Mouse (Mus musculus): ENCODE data around the gene Zfp541. TPM values are rescaled to one million over a fixed set of nuclear protein-coding genes. Genes with fewer than 3 reads are reported as not detected.

Gene Zfp541
- 0.11 and 0.13 TPM in 2 replicates for polyA plus RNA-seq (2012; rRNA removed)

DNA sequence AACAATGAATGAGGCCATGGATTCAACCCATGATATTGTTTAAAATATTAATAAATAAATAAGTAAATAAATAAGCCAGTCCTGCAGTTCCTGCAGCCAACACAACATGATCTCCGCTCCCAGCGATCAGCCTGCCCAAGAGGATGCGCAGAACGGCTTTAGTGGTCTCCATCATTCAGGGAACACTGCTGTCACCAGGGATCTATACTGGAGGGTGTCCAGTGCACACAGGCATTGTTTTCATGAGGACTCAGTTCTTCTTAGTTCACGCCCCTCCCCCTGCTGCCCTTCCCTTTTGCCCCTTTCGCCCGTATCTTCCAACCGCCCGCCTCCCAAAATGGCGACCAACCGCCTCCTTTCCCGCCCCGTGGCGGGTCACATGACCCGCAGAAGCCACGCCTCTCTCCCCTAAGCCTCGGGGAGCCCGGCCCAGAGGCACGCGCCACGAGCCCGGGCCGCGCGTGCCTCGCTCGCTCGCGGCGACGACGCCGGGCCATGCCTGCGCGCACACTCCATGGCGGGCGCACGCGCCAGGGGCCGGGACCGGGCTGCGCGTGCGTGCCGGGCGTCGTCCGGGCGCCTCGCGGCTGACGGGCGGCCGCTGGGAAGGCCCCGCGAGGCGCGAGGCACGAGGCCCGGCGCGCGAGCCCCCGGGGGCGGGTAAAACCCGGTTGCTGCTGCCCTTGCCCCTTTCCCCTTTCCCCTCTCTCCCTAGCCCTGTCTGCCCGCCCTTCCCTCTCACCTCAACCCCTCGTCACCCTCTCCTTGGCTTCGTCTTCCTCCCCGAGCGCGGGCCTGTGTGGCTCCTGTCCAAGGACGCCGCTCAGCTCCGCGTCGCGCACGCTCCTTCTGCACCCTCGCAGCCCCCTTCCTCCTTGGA is at the start of gene Zfp541:
Zfp541 (plus strand) TSS at position 596 of the 880 bp plus-strand sequence.

DNA sequence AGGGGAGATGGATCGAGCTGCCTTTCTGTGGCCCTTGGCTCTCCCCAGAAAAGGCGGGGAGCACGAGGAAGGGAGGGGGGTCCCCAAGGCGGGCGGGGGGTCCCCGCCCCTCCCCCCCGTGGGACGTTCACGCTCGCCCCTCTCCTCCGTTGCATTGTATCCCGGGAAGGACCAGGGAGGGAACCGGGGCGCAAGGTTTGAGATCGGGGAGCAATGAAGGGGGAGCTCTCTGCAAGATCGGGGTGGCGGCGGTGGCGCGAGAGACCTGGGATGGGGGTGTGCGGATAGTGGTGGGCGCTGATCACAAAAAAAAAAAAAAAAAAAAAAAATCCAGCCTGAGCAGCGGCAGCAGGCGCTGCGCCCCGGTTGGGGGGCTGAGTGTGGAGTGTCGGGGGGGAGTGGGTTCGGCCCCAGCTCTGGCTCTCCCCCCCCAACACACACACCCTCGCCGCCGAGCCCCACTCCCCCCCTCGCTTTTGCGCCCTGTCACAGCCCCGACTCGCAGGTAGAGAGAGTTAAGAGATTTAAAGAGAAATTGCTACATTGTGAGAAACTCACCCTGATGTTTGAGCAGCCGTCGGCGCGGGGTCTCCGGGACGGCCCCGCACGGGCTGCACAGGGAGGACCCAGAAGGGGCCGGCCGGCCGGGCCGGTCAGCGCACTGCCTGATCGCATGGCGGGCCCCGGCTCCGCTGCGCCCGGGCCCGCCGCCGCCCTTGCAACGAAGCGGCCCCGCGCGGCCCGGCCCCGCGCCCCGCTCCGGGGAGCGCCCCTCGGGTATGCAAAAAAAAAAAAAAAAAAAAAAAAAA is 14.1 kb upstream of the Zfp541 start, which contains the start of gene Bicra:
Bicra (minus strand) TSS at position 584 of the 809 bp plus-strand sequence.

DNA sequence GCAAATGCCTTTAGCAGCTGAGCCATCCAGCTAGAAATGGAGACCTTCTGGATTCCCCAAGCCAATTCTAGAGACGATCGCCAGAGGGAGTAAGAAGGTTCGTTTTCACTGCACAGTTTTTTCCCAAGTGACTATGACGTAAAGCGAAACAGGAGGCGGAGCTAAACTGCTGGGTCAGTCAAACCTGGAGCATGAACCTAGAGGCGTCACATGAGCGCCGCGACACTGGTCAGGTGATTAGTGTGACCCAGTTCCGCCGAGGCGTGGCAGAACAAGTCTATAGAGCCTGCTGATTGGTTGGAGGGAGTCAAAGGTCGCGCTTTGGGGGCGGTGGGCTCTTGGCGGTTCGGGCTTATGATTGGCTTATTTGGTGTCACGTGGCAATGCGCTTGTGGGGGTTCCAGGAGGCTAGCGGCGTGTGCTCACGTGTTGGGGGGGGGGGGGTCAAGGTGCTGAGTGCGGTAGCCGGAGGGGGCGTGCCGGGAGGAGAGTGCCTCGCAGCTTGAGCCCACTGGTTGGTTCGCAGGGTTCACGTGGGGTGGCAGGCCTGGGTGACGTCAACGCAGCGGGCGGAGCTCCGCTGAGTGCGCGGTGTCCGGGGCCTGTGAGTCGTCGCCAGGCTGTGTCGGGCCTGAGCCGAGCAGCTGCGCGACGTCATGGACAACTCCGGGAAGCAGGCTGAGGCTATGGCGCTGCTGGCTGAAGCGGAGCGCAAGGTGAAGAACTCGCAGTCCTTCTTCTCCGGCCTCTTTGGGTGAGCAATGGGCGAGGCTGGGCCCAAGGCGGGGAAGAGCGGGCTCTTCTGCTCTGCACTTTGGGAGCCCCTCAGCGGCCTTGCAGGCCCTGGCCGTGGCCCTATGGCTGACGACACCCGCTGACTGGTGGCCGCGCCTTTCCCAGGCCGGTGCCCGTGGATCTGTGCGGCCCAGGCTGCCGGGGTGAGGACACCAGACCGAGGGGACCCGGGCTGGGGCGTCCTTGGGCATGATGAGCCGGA is 36.7 kb downstream of the Zfp541 start, which contains the start of gene Napa:
Napa (plus strand) TSS at position 438 of the 997 bp plus-strand sequence.

DNA sequence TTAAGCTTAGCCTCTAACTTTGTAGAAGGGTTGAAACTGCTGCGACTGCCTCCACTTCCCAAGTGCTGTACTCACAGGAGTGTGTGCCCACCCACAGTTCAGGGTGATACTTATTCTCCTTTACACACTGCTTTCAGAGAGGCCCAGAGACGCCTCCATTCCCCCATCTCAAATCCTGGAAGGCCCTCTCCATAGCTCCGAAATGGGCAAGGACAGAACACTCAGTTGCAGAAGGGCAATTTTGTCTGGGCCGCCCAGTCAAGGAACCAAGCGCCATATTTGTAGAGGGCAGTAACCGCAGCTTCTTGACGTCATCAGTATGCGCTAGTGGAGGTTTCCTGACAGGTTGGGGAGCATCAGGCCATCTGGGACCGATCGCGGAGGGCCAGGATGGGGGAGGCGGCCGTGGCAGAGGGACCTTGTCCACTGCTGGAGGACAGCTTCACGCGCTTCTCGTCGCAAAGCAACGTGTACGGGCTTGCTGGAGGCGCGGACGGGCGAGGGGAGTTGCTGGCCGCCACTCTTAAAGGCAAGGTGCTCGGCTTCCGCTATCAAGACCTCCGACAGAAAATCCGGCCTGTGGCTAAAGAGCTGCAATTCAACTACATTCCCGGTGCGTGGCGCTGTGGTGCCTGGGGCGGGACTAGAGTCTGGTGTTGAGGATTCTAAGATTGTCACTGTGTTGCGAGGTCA is 58.1 kb downstream of the Zfp541 start, which contains the start of gene Kptn:
Kptn (plus strand) TSS at position 327 of the 693 bp plus-strand sequence.

DNA sequence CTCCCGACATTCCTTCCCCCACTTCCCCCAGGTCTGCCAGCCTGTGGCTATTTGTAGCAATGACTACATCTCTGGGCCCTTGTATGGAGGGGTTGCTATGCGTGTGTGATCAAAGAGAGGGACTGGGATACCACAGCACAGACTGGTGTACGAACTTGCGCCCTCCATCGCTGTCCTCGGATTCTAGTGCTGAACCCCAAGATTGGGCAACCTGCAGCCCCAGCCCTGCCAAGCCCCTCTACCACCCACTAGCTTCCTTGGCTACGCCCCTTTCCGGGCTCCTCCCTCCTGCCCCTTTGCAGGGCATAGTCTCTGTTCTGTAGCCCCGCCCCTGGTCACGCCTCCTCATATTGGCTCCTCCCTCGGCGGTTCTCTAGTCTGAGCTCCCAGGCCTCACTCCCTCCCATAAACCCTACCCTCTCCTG is 67.8 kb downstream of the Zfp541 start, which contains the start of gene Slc8a2:
Slc8a2 (plus strand) TSS at position 406 of the 425 bp plus-strand sequence.

Other genes starting within 250 kb of the Zfp541 start
- gene Obox6, start 222.1 kb upstream of the Zfp541 start, polyA plus RNA-seq (2012; rRNA removed), result not detected in 2 replicates
- gene Crx, start 181.8 kb upstream of the Zfp541 start, polyA plus RNA-seq (2012; rRNA removed), result 0.09 and 0.18 TPM in 2 replicates
- gene Crxos, start 179.2 kb upstream of the Zfp541 start, polyA plus RNA-seq (2012; rRNA removed), result 0.10 TPM in 1 of 2 replicates, not detected in the other
- gene Selenow, start 139.4 kb upstream of the Zfp541 start, polyA plus RNA-seq (2012; rRNA removed), result 838 and 854 TPM in 2 replicates
- gene Nop53, start 115.7 kb upstream of the Zfp541 start, polyA plus RNA-seq (2012; rRNA removed), result 150 and 158 TPM in 2 replicates
- 5.8 and 12.8 TPM in 2 replicates for gene Ehd2, start 94.2 kb upstream of the Zfp541 start, polyA plus RNA-seq (2012; rRNA removed)
- gene Bicra, start 13.9 kb upstream of the Zfp541 start, polyA plus RNA-seq (2012; rRNA removed), result 17.0 and 19.5 TPM in 2 replicates
- 164 and 176 TPM in 2 replicates for gene Napa, start 36.6 kb downstream of the Zfp541 start, polyA plus RNA-seq (2012; rRNA removed)
- 38.6 and 42.9 TPM in 2 replicates for gene Kptn, start 58.1 kb downstream of the Zfp541 start, polyA plus RNA-seq (2012; rRNA removed)
- 24.7 and 26.2 TPM in 2 replicates for gene Slc8a2, start 68.0 kb downstream of the Zfp541 start, polyA plus RNA-seq (2012; rRNA removed)
- 189 and 199 TPM in 2 replicates for gene Meis3, start 113.3 kb downstream of the Zfp541 start, polyA plus RNA-seq (2012; rRNA removed)
- 16.8 and 17.2 TPM in 2 replicates for gene Dhx34, start 160.2 kb downstream of the Zfp541 start, polyA plus RNA-seq (2012; rRNA removed)
- 0.05 and 0.08 TPM in 2 replicates for gene C5ar2, start 182.3 kb downstream of the Zfp541 start, polyA plus RNA-seq (2012; rRNA removed)
- gene C5ar1, start 197.7 kb downstream of the Zfp541 start, polyA plus RNA-seq (2012; rRNA removed), result 2.7 and 3.3 TPM in 2 replicates
- 42.2 and 54.9 TPM in 2 replicates for gene Inafm1, start 211.8 kb downstream of the Zfp541 start, polyA plus RNA-seq (2012; rRNA removed)
- gene Ccdc9, start 225.0 kb downstream of the Zfp541 start, polyA plus RNA-seq (2012; rRNA removed), result 65.9 and 81.5 TPM in 2 replicates
- 22.1 TPM in 2 replicates for gene Bbc3, start 246.6 kb downstream of the Zfp541 start, polyA plus RNA-seq (2012; rRNA removed)